Mouse (Mus musculus): ENCODE results near the gene Chd1.

- TF ChIP-seq CTCF (IDR thresholded peaks at IDR 0.05; ENCODE audit: borderline replicate concordance, extremely low read depth, insufficient read depth, insufficient read length) (no peak), POLR2A (IDR thresholded peaks at IDR 0.05; ENCODE audit: borderline replicate concordance, extremely low read depth, insufficient read depth, insufficient read length, poor library complexity, severe bottlenecking) (no peak)
These were observed 43.3 kb downstream of the Chd1 start for GRCm38 (mm10) chr17:15748022-15748421.

All from brain, embryonic 14.5 days (tissue).